Mouse (Mus musculus) megakaryocyte, adult 5-6 weeks (primary cell): ENCODE data around the gene Ugt1a7c. TPM values are rescaled to one million over a fixed set of nuclear protein-coding genes. Genes with fewer than 3 reads are reported as not detected.
"Not testable (repeated sequence)": the region's sequence is repeated elsewhere in the genome, so short reads cannot be mapped to it uniquely, and the experiment has no call there.

ENCODE experiments used
- ATAC-seq: 2 replicates; pipeline ENCODE4 v1.8.0; 2016; ENCODE audit warnings: mild to moderate bottlenecking, inconsistent platforms; ENCODE audit not compliant: poor library complexity, severe bottlenecking
- total RNA-seq, 2 experiments: library from RNA; stranded (forward) in 1 of 2; stranded (reverse) in 1 of 2; fragments of 153-499, 151-499 nt in 1 of 2; fragments of 221-1000, 200-1000 nt in 1 of 2; gene quantifications; 2 replicates each; pipeline versions ENCODE4 v1.2.3 to v1.2.4; 2015 to 2017

The Ugt1a7c gene
- total RNA-seq, 2 experiments from 2014 or later: 120 to 196 TPM

DNA sequence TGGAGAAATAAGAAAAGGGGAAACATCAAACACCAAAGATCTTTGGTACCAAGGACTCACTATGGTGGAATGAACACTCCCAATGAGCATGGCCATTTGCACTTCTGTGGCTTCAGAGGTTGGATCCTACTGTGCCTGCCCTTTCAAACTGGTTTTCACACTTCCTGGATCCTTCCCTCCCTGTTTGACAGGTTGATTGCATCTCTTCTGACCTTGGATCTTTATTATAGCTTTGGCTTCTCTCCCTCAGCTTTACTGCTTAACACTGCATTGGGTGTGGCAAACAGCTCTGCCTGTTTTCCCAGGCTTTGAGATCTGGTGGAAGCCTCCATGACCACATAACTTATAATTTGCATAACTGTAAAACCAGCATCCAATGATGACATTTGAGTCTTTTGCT lies 125.5 kb downstream of the Ugt1a7c start:
- no peak for ATAC-seq

DNA sequence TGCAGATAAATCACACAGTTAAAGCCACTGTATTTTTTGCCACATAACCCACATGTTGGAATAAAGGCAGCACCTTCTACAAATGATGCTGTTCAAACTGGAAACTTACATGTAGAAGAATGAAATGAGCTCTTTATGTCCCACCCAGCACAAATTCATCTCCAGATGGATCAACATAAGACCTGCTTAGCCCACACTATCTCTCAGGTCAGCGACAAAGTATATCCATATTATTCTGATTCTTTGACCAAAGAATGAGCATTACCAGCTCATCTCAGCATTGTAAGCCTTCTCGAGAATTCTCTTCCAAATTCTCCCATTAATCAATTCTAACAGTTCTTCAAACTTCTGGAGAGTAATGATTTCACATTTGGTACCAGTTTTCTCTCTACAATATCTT lies 127.4 kb downstream of the Ugt1a7c start:
- no peak for ATAC-seq

DNA sequence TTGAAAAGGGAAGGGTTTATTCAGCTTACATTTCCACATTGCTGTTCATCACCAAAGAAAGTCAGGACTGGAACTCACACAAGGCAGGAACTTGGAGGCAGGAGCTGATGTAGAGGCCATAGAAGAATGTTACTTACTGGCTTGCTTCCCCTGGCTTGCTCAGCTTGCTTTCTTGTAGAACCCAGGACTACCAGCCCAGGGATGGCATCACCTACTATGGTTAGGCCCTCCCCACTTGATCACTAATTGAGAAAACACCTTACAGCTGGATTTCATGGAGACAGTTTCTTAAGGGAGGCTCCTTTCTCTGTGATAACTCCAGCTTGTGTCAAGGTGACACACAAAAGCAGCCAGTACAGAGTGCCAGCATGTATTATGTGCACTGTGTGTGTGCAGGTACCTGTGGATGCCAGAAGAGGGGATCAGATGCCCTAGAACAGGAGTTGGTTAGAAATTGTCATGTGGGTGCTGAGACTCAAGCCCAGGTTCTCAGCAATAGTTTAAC lies 128.2 kb downstream of the Ugt1a7c start:
- not testable (repeated sequence) for ATAC-seq

DNA sequence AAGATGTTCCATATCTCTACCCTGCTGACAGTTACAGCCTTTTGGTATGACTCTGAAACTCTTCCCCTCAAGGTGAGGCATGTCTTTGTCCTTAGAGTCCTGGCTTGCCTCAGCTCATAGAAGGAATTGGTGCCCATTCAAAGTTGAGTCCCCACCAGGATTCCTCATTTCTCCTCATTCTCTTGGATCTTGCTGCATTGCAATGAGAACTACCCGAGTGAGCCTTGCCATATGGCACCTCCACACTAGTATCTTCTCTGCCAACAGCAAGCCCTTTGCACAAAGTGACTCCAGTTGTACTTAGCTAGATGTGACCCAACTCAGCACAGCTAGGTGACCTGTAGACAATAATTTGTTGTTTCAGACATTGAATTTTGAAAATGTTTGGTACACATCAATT lies 128.7 kb downstream of the Ugt1a7c start:
- ATAC-seq: no peak

DNA sequence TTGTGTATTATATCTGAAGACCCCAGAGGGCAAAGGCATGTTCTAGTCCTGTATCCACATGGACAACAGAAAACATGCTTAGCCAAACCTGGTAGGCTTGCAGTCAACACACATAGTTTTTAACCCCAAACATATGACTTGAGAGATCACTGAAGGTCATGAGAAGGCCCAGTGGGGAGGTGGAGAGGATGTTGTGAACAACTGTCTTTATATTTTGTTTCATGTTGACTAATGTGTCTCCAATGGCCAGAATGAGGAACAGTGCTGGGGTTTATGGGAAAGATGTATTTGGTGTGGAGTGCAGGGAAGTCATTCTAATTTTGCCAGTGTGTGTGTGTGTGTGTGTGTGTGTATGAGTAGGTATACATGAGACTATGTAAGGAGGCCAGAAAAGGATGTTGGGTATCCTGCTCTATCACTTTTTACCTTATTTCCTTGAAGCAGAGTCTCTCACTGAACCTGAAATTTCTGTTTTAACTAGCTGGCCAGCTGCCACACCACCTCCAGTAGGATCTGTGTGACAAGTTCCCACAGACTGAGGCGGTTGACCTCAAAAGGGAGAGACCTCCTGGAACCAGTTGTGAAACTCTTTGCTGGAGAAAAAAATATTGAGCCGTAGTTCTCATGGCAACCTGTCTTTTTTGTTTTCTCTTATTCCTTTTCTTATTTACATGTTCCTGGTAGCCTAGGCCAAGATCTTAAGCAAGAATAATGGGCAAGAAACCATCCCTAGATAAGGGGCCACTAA lies 129.3 kb downstream of the Ugt1a7c start:
- no peak for ATAC-seq

DNA sequence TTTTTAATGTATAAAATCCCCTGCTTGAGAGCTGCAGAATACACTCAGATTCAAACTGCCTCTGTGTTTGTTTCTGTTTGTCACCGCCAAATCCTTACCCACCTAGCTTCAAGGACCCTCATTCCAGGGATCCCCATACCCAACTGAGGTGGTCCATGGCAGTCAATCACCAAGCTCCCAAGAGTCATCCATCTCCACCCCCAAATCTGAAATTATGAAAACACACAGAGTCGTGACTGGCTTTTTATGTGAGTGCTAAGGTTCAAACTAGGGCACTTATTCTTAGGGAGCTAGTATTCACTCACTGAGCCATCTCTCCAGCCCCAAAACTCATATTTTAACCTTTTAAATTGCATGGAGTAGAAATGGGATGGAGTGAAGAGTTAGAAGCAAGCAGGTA lies 130.4 kb downstream of the Ugt1a7c start:
- ATAC-seq: not testable (repeated sequence)

DNA sequence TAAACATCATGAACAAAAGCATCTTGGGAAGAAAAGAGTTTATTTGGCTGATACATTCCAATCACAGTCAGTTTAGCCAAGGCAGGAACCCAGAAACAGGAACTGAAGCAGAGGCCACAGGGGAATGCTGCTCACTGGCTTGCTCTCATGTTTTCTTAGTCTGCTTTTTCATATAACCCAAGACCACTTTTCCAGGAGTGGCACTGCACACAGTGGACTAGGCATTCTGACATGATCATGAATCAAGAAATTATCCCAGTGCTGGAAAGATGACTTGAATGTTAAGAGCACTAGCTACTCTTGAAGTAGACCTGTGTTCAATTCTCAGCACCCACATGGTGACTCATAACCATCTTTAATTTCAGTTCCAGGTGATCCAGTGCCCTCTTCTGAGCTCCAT lies 130.9 kb downstream of the Ugt1a7c start:
- ATAC-seq: no peak

DNA sequence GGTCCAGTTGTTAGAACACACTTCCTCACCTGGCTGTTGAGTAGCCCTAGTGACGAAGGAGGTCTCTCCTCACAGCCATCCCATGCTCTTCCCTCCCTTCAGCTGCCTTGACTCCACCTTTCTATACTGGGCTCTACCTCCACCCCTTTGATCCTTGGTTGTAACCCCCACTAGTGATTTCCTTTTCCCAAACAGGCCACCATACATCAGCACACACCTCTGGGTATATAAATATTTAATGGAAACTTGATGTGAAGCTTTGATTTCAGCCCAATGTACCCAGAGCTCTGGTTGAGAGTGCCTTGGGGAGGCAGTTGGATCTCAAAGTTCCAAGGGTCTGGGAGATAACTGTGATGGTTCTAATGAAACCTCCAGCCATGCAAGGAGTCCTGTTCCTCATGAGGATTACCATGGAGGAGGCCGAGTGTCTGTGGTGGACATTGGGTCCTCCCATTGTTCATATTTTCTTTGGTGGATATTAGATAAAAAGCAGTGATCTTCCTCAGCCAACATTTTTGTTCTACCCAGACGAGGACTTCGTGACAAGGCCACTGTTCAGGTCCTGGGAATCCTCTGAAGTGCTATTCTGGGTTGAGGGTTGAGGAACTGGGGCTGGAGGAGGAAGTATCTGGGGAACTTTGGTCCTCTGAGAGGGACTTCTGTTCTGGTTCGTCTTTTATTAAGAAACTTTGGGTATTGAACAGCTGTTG lies 132.0 kb downstream of the Ugt1a7c start, which contains the start of gene Mroh2a:
Mroh2a (plus strand) TSS at position 317 of the 710 bp plus-strand sequence.
- ATAC-seq: peak; percentile 65

DNA sequence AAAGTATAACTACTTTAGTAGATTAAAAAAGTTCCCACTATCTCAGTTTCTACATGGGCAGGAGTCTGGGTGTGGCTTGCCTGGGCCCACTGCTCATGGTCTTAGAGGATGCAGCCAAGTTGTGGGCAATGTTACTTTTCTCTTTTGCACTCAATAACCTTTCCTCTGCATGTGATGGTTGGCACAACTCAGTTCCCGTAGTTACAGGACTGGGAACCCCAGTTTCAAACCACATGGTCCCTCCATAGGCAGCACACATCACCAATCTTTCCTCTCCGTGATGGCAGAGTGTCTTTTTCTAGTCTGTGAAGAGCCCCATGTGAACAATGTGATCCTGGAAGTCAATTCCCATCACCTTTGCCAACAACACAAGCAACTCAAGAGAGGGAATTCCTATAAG lies 132.6 kb downstream of the Ugt1a7c start:
- peak; percentile 36 for ATAC-seq

DNA sequence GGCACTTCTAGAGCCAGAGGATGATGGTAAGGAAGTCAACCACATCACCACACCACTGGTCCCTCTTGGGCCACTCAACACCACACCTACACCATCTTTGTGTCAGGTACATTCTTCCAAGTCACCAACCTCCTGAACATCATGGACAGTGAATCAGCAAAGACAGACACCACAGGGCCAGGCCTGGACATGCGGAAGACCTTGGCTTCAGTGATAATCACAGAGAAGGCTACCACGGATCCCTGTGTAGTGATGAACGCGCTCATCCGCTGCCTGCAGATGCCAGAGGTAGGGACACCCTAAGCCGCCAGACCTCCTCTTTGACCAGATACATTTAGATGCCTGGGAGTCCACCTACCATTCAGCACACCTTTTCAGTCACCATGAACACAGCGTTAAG lies 133.3 kb downstream of the Ugt1a7c start:
- no peak for ATAC-seq

DNA sequence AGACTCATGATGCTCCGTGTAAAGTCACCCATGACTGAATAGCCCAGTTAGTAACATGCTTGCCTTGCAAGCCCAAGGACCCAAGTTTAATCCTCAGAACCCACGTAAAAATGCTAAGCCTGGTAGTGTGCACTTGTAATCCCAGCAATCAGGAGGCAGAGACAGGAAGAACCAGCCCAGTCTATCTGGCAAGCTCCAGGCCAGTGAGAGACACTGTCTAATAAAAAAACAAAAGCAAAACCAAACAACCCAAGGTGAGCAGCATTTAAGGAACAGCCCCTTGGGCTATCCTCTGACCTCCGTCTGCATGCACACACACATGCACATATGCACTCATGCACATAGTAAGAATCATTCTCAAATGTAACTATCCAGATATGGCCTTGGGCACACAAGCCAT lies 134.7 kb downstream of the Ugt1a7c start:
- ATAC-seq: no peak

DNA sequence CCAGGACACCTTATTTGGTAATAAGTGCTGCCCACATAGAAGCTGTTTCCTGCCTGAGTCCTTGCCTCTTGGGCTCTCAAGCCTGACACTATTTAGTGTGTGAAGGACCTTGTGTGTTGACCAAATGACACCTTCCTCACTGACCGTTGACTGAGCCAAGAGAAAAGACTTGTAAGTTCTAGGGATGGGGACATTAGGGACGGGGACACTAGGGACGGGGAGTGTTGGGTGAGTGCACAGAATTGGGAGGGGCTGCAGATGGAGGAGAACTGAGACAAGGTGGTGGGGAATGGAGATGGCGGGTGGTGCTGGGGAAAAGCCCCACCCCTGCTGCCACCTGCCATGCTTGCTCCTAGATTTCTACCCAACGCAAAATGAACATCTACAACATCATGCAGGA lies 135.1 kb downstream of the Ugt1a7c start:
- ATAC-seq: no peak

DNA sequence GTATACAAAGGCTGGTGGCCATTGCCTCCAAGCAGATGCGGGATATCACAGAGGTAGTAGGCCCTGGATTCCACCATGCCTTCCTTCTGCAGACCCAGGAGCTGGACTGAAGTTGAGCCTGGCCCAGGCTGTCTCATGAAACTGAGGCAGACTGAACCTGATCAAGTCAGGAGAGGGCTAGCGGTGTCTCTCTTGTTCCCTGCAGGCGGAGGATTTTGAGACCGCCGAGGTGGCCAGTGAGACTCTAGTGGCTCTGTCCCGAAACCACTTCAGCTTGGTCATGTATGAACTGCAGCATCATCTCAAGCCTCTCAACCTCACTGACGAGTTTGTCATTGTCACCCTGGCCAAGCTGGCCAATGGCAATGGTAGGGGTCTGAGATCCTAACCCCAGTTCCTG lies 135.6 kb downstream of the Ugt1a7c start:
- ATAC-seq: no peak

DNA sequence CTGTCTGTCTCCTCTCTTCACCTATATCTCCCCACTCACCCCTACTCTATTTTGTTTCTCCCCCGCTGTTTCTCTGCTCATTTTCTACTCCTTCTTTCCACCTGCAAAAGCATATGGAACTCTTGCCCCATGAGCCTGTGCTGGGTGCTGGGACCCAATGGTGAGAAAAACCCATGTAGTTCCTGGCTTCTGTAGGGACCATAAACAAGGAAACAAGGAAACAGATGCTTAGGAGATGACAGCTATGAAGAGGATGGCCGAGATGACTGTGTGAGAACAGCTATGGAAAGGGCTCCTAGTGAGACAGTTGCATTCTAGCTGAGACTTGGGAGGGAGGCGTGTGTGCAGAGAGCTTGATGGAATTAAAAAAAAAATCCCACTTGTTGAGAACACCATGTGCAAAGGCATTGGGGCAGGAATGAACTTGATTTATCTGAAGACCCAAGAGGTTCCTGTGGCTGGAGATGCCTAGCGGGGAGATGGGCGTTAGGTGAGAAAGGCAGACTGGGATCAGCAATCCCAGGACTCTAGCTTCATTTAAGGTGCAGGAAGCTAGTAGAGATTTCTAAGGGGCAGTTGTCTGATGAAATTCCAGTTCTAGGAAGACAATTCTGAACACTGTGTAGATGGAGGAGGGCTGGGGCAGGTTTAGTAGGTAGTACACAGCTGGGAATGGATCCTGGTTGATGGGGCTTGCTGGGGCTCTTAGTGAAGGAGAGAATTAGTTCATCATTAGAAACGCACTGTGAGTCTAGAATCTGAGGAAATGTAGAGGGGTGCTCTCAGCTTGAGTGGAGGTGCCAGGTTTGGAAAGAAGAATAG lies 136.3 kb downstream of the Ugt1a7c start:
- ATAC-seq: no peak

DNA sequence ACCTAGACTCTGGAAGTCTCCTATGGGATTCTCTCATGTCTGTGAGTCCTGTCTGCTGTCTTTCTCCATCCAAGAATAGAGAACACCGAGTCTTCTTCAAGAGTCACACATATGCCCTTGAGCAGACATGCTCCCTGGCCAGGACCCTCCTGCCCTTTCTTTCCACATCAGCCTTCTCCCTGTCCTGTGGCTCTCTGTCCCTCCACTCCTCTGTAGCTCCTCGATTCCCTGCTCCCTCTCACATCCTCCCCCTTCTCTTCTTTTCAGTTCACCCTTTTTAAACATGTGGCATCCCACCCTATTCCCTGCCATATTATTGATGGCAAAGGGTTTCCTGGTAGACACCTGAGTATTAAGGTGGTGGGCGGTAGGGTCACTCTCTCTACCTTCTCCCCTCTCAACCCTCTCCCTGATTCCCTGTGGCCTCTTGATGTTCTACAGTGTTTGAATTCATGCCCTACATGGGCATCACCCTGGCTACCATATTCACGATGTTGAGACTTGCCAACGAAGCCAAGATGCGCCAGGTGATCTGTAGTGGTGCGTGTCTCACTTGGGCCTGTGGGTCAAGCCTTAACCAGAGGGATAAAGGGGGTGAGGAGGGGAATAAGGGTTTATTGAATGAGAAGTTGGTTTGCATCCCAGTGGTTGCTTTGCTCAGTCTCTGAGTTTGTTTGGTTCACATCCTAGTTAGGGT lies 137.1 kb downstream of the Ugt1a7c start:
- no peak for ATAC-seq

DNA sequence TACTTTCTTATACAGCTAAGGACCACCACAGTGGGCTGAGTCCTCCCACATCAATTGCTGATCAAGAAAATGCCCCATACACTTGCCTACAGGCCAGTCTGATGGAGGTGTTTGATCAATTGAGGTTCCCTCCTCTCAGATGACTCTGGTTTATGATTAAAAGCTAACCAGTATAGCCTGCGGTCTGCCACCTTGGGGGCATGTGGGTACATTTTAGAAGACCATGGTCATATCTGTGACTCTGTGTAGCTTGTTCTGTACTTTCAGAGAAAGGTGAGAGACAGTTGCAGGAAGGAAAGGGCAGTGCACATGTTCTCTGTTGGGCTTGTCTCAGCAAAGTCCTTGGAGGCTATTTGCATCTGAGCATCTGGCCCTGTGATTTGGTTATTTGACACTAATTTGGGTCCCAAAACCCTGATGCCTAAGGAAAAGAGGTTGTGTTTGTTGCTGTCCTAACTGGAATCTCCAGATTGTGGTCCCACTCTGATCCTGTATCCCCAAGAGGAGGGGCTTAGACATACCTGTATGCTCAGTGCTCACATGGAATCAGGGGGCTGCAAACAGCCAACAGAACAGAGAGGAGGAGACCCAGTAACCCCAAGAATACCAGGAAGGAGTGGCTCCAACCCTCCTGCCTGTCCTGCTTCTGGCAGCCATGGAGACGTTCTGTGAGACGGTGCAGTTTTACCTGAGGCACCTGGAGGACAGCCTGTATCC lies 138.0 kb downstream of the Ugt1a7c start:
- ATAC-seq: no peak

DNA sequence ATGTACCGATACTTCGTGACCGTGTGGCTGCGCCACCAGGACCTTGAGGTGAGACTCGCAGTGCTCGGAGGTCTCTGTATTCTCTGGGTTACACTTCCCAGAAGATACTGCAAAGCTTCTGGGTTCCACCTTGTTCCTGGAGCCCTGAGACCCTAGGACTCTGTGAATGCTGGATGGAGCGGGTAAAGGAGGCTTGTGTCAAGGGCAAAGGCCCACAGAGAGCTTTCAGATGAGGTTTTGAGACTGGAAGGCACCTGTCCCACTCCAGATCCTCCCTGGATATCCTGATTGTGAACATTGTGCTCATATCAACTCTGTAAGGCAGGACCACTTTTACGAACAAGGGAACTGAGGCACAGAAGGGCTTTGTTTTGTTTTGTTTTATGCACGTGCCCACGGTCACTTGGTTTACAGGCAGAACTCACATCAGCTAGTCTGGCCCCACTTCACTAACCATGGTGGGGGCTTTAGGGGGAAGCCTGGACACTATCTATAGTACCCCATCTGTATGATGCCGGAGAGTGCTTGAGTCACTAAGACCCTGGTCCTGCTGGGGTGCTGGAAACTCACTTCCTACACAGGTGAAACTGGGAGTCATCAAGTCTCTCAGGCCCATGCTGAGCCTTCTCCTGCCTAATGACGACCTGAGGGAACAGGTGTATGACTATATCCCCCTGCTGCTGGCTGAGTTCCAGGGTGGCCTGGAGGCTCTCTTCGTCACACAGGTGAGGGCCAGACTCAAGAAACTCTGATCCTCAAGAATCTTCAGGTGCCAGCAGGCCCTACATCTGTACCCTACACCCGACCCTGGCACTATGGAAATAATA lies 138.8 kb downstream of the Ugt1a7c start:
- no peak for ATAC-seq

DNA sequence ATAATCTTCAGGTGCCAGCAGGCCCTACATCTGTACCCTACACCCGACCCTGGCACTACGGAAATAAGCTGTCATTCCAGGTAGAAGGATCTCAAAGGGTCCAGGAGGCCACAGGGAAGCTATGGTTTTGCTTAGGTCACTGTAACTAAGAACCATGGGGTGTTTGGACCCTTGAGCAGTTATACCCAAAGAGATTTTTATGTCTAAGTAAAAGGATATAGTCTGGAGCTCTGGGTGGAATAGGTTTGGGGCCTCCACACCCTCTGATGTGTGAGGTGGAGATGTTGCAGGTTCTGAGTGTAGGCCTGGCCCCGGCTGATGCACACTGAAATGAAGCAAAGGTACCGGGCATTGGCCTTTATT lies 139.4 kb downstream of the Ugt1a7c start:
- no peak for ATAC-seq

DNA sequence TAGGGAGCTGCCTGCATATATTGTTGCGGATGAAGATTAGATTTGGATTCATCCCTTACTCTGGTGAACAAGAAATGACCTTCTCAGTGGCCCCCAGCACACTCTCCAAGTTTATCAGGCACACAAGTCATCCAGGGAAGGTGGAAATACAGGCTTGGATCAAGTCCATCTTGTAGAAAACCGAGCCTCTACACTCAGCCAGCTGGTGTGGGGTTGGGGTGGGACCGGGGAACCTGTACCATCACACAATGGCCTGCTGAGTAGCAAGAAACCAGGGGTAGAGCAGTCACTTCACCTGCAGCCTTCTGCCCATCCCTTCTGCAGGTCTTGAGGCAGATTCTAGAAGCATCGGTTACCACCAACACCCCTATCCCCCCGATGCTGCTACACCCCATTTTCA lies 139.8 kb downstream of the Ugt1a7c start:
- ATAC-seq: no peak
